Mouse (Mus musculus): Measurements from ENCODE around the gene Krtap26-1. TPM values are rescaled to one million over a fixed set of nuclear protein-coding genes. Genes with fewer than 3 reads are reported as not detected.

The Krtap26-1 gene
- polyA plus RNA-seq (2012; rRNA removed): not detected in 2 replicates

DNA sequence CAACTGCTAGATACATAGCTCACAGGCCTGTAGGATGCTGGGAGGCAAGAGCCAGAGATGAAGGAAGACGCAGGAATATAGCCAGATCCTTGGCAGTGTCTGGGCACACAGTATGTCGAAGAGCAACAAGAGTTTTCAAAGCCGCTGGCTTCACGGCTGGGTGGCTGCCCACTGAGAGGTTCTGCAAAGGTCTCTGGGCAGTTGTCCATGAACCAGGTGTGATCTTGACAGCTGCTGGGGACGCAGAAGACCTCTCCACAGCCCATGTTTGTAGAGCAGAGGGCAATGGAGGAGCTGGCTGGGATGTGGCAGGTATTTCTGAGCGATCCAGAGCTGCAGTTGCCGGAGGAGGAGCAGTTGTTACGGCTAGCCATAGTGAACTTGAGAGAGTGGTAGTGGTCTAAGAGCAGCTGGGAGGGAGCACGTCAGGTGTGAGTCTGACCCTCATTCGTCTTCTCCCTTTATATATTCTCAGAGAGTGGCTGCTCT lies at the start of gene Krtap26-1:
Krtap26-1 (minus strand) TSS at position 439 of the 489 bp plus-strand sequence.

GRCm38 (mm10) chr16:88671571-88671970 lies 24.0 kb upstream of the Krtap26-1 start, which contains the start of gene Krtap27-1:
Krtap27-1 (minus strand) TSS chr16:88671671.

DNA sequence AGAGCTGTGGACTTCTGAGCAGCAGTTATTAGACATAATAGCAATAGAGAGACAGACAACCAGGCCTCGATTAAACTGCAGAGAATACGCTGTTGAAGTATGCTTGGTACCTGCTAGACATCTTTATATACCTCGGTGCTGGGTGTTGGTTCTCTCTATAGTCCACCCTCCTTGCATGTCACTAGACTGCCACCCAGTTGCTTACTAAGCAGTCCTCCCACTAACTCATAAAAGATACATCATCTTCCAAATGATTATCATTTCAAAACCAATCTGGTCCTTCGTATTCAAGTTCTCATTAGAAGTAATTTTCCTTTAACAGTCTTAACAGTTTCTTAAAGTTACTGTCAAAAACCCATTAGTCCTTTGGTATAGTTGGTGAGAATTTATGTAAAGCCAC lies 20.0 kb downstream of the Krtap26-1 start, which contains the start of gene 2310079G19Rik:
2310079G19Rik (minus strand) TSS at position 101 of the 400 bp plus-strand sequence.

GRCm38 (mm10) chr16:88611922-88612321 lies 35.7 kb downstream of the Krtap26-1 start, which contains the start of gene Krtap24-1:
Krtap24-1 (minus strand) TSS chr16:88612279.

Other genes starting within 250 kb of the Krtap26-1 start
- 0.44 and 1.0 TPM in 2 replicates for gene Cldn17, start 140.8 kb downstream of the Krtap26-1 start, polyA plus RNA-seq (2012; rRNA removed)
- 0.40 and 0.41 TPM in 2 replicates for gene Cldn8, start 84.6 kb downstream of the Krtap26-1 start, polyA plus RNA-seq (2012; rRNA removed)
- not detected in 2 replicates for gene Krtap24-1, start 35.5 kb downstream of the Krtap26-1 start, polyA plus RNA-seq (2012; rRNA removed)
- not detected in 2 replicates for gene 2310079G19Rik, start 20.1 kb downstream of the Krtap26-1 start, polyA plus RNA-seq (2012; rRNA removed)
- gene Krtap27-1, start 23.9 kb upstream of the Krtap26-1 start, polyA plus RNA-seq (2012; rRNA removed): not detected in 2 replicates
- gene 2310061N02Rik, start 60.2 kb upstream of the Krtap26-1 start, polyA plus RNA-seq (2012; rRNA removed): not detected in 2 replicates
- not detected in 2 replicates for gene Krtap13-1, start 81.1 kb upstream of the Krtap26-1 start, polyA plus RNA-seq (2012; rRNA removed)
- gene Krtap13, start 103.8 kb upstream of the Krtap26-1 start, polyA plus RNA-seq (2012; rRNA removed): not detected in 2 replicates
- gene 2310034C09Rik, start 111.1 kb upstream of the Krtap26-1 start, polyA plus RNA-seq (2012; rRNA removed): not detected in 2 replicates
- gene 2310057N15Rik, start 126.4 kb upstream of the Krtap26-1 start, polyA plus RNA-seq (2012; rRNA removed): not detected in 2 replicates
- gene Gm5965, start 130.1 kb upstream of the Krtap26-1 start, polyA plus RNA-seq (2012; rRNA removed): not detected in 2 replicates
- gene Gm20741, start 164.4 kb upstream of the Krtap26-1 start, polyA plus RNA-seq (2012; rRNA removed): not detected in 2 replicates
- gene Krtap15, start 172.4 kb upstream of the Krtap26-1 start, polyA plus RNA-seq (2012; rRNA removed): not detected in 2 replicates
- not detected in 2 replicates for gene Krtap14, start 178.3 kb upstream of the Krtap26-1 start, polyA plus RNA-seq (2012; rRNA removed)
- gene Krtap19-1, start 221.6 kb upstream of the Krtap26-1 start, polyA plus RNA-seq (2012; rRNA removed): not detected in 2 replicates
- not detected in 2 replicates for gene Krtap19-2, start 226.5 kb upstream of the Krtap26-1 start, polyA plus RNA-seq (2012; rRNA removed)
- not detected in 2 replicates for gene Krtap19-3, start 230.2 kb upstream of the Krtap26-1 start, polyA plus RNA-seq (2012; rRNA removed)
- gene Krtap19-4, start 237.3 kb upstream of the Krtap26-1 start, polyA plus RNA-seq (2012; rRNA removed): not detected in 2 replicates
- gene Krtap19-5, start 248.7 kb upstream of the Krtap26-1 start, polyA plus RNA-seq (2012; rRNA removed): not detected in 2 replicates